In genomic region chr6:139852836-139853235, GRCm38 (mm10) we compare ENCODE assay signal across 20 mouse cellular contexts.
DNase-seq lines count a peak whose midpoint lies in the region; ATAC-seq and TF ChIP-seq lines count a peak whose summit lies in the region.
"Had no signal": no experiment of that assay in that cellular context is flagged by ENCODE, and none has a peak within 500 bp of the region (broad histone marks: within the 10 kb centered on the region; RNA-seq: fewer than 3 reads in every experiment).

No protein-coding gene starts in this region.

- H3K79me2 ChIP-seq in liver, adult 2 months (ENCODE audit: control insufficient read depth, insufficient read depth, low read length): no peaks in the 10 kb centered on the region

- no peak overlapping the region for H3K9ac ChIP-seq in liver, adult 2 months (ENCODE audit: low read depth, low read length)
- H3K9ac ChIP-seq in liver, embryonic 12.5 days: no peak overlapping the region
- H3K9ac ChIP-seq in limb, embryonic 14.5 days (ENCODE audit: low read depth, low read length, severe bottlenecking): no peak overlapping the region
- H3K9ac ChIP-seq: embryonic facial prominence, embryonic 15.5 days; forebrain, embryonic 12.5 days; heart, embryonic 13.5 days; midbrain, embryonic 13.5 days had no signal

- no peak overlapping the region for H3K27ac ChIP-seq in liver, adult 2 months (replicated peaks; ENCODE audit: insufficient read depth, low read depth, low read length)
- H3K27ac ChIP-seq in liver, embryonic 12.5 days: no peak overlapping the region
- no peak overlapping the region for H3K27ac ChIP-seq in limb, embryonic 14.5 days (replicated peaks; ENCODE audit: low read depth, low read length)
- H3K27ac ChIP-seq: embryonic facial prominence, embryonic 15.5 days; forebrain, embryonic 12.5 days; heart, embryonic 13.5 days; macrophage; midbrain, embryonic 13.5 days had no signal

- H3K9me3 ChIP-seq in liver, embryonic 12.5 days (replicated peaks): peaks cover 2% of the 10 kb centered on the region; the same call in 1 of the 2 replicates
- H3K9me3 ChIP-seq in limb, embryonic 14.5 days (ENCODE audit: control insufficient read depth, low read length): no peaks in the 10 kb centered on the region
- H3K9me3 ChIP-seq: embryonic facial prominence, embryonic 15.5 days; forebrain, embryonic 12.5 days; heart, embryonic 13.5 days; midbrain, embryonic 13.5 days had no signal

- no peaks in the 10 kb centered on the region for H3K27me3 ChIP-seq in liver, adult 2 months (ENCODE audit: control insufficient read depth, insufficient read depth, low read length)
- H3K27me3 ChIP-seq in liver, embryonic 12.5 days (replicated peaks): no peaks in the 10 kb centered on the region
- no peaks in the 10 kb centered on the region for H3K27me3 ChIP-seq in limb, embryonic 14.5 days (ENCODE audit: control insufficient read depth, insufficient read depth, low read length)
- H3K27me3 ChIP-seq: embryonic facial prominence, embryonic 15.5 days; forebrain, embryonic 12.5 days; heart, embryonic 13.5 days; midbrain, embryonic 13.5 days had no signal

- no peak overlapping the region for H3K4me3 ChIP-seq in liver, adult 2 months (ENCODE audit: insufficient read depth, low read depth, low read length)
- H3K4me3 ChIP-seq in liver, embryonic 12.5 days: no peak overlapping the region
- no peak overlapping the region for H3K4me3 ChIP-seq in limb, embryonic 14.5 days (replicated peaks; ENCODE audit: low read length)
- H3K4me3 ChIP-seq: embryonic facial prominence, embryonic 15.5 days; forebrain, embryonic 12.5 days; heart, embryonic 13.5 days; midbrain, embryonic 13.5 days had no signal

- 61% methylated on average over 3 of the region's 3 CpGs for WGBS in liver, adult 2 months
- WGBS in liver, embryonic 12.5 days (ENCODE audit: insufficient replicate concordance): 83% methylated on average over 3 of the region's 3 CpGs
- 61% methylated on average over 3 of the region's 3 CpGs for WGBS in limb, embryonic 14.5 days

- peaks cover 18% of the 10 kb centered on the region for H3K4me1 ChIP-seq in liver, adult 2 months (ENCODE audit: control insufficient read depth, insufficient read depth, low read length)
- H3K4me1 ChIP-seq in liver, embryonic 12.5 days: no peaks in the 10 kb centered on the region
- peaks cover 8% of the 10 kb centered on the region for H3K4me1 ChIP-seq in limb, embryonic 14.5 days (ENCODE audit: control insufficient read depth, insufficient read depth, low read length)
- H3K4me1 ChIP-seq: embryonic facial prominence, embryonic 15.5 days; forebrain, embryonic 12.5 days; heart, embryonic 13.5 days; midbrain, embryonic 13.5 days had no signal

- no peak for TF ChIP-seq POLR2A in liver, adult 2 months (IDR thresholded peaks at IDR 0.05; ENCODE audit: extremely low read depth, insufficient read depth, low read length)
- TF ChIP-seq POLR2A in limb, embryonic 14.5 days (IDR thresholded peaks at IDR 0.05; ENCODE audit: borderline replicate concordance, extremely low read depth, insufficient read depth, insufficient read length): no peak

- TF ChIP-seq CTCF in liver, adult 2 months (IDR thresholded peaks at IDR 0.05; ENCODE audit: low read depth, low read length): no peak

- no peak overlapping the region for H3K4me2 ChIP-seq in liver, embryonic 12.5 days
- no peak overlapping the region for H3K4me2 ChIP-seq in limb, embryonic 14.5 days (replicated peaks; ENCODE audit: low read depth, low read length, severe bottlenecking)
- H3K4me2 ChIP-seq: embryonic facial prominence, embryonic 15.5 days; forebrain, embryonic 12.5 days; heart, embryonic 13.5 days; midbrain, embryonic 13.5 days had no signal

- peaks cover 4% of the 10 kb centered on the region; the same call in 1 of the 2 replicates for H3K36me3 ChIP-seq in liver, adult 2 months (ENCODE audit: control insufficient read depth, insufficient read depth, low read length)
- no peaks in the 10 kb centered on the region for H3K36me3 ChIP-seq in liver, embryonic 12.5 days
- H3K36me3 ChIP-seq in limb, embryonic 14.5 days (ENCODE audit: control insufficient read depth, insufficient read depth, low read length): no peaks in the 10 kb centered on the region
- H3K36me3 ChIP-seq: embryonic facial prominence, embryonic 15.5 days; forebrain, embryonic 12.5 days; heart, embryonic 13.5 days; midbrain, embryonic 13.5 days had no signal

- no peak for ATAC-seq in liver, embryonic 12.5 days
- ATAC-seq in limb, embryonic 14.5 days (ENCODE audit: low FRiP score, low read depth): no peak
- ATAC-seq: midbrain, embryonic 13.5 days had no signal

- DNase-seq in cerebellum, postnatal 14 days: peak; percentile 65 to 68
- no peak for DNase-seq in cerebellum, adult 11-12 months
- peak; percentile 86 for DNase-seq in liver, adult 2 months (ENCODE audit: extremely low read depth, low read depth, low spot score)
- peak; percentile 54 to 85 for DNase-seq in layer of hippocampus, adult 18-20 months (ENCODE audit: low spot score in 2 of 2)
- peak; percentile 55 for DNase-seq in limb, embryonic 14.5 days (ENCODE audit: low spot score)
- no peak for DNase-seq in urinary bladder, postnatal 14 days (ENCODE audit: low spot score)
- DNase-seq: B cell, adult 2 months; cerebellum, adult 8-10 months; heart, postnatal 4 days; kidney, adult 2 months; kidney, postnatal 14 days; liver; lung, adult 2 months; thymus, postnatal 4 days had no signal

Comparison
In these comparisons a context has a peak if more than half of its experiments do, and no peak if none do; other contexts are left out.
1. DNase-seq: peak in cerebellum, postnatal 14 days (2 of 2), liver, adult 2 months (single experiment), layer of hippocampus, adult 18-20 months (2 of 2) and limb, embryonic 14.5 days (single experiment); none in cerebellum, adult 11-12 months (single experiment) and urinary bladder, postnatal 14 days (single experiment).